ENCODE assay signal across 13 mouse cellular contexts in the genomic region with DNA sequence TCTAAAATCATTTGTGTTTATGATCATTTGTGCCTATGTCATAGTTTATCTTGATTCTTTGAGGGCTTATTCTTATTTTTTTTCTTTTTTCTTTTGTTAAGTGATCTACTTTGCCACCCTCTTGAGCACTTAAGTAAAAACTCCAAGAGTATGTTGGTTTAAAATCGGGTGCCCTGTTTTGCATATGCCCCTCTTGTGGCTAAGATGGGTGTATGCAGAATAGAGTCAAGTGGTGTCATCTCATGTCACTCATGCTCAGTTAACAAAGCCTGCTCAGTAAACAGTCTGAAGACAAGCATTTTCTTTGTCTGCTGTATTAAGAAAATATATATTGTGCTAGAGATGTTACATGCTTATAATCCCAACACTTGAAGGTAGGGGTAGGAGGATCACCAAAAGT.
"Had no signal": no experiment of that assay in that cellular context is flagged by ENCODE, and none has a peak within 500 bp of the region (broad histone marks: within the 10 kb centered on the region; RNA-seq: fewer than 3 reads in every experiment).

No protein-coding gene starts in this region.

- H3K27me3 ChIP-seq: liver, embryonic 15.5 days; midbrain, embryonic 12.5 days; neural tube, embryonic 12.5 days had no signal

- H3K9ac ChIP-seq: liver, embryonic 15.5 days; lung, embryonic 14.5 days; midbrain, embryonic 12.5 days; neural tube, embryonic 12.5 days had no signal

- DNase-seq: lung, adult 18-20 months; lung, embryonic 14.5 days; lung, postnatal 14 days; lung, postnatal 4 days; midbrain, embryonic 14.5 days; right cerebral cortex, postnatal 14 days; thymus, adult 18-20 months; thymus, postnatal 14 days; thymus, postnatal 36 days had no signal

- H3K36me3 ChIP-seq: liver, embryonic 15.5 days; midbrain, embryonic 10.5 days; neural tube, embryonic 12.5 days had no signal

- H3K4me2 ChIP-seq: liver, embryonic 15.5 days; lung, embryonic 14.5 days; midbrain, embryonic 12.5 days; neural tube, embryonic 12.5 days had no signal

- H3K4me3 ChIP-seq: liver, embryonic 15.5 days; midbrain, embryonic 10.5 days; midbrain, embryonic 12.5 days; neural tube, embryonic 12.5 days had no signal

- H3K9me3 ChIP-seq: liver, embryonic 15.5 days; midbrain, embryonic 10.5 days; midbrain, embryonic 12.5 days; neural tube, embryonic 12.5 days had no signal

- H3K4me1 ChIP-seq: liver, embryonic 15.5 days; midbrain, embryonic 10.5 days; midbrain, embryonic 12.5 days; neural tube, embryonic 12.5 days had no signal

- H3K27ac ChIP-seq: liver, embryonic 15.5 days; midbrain, embryonic 10.5 days; midbrain, embryonic 12.5 days; neural tube, embryonic 12.5 days had no signal
